Mouse (Mus musculus): ENCODE measurements around the gene Gins2. TPM values are rescaled to one million over a fixed set of nuclear protein-coding genes. Genes with fewer than 3 reads are reported as not detected.

The Gins2 gene
- total and polyA plus RNA-seq, 3 experiments, result 50.0 to 129 (median 61.2) TPM

GRCm38 (mm10) chr8:120618110-120618509 lies 29.0 kb upstream of the Gins2 start:
- H3K27me3 ChIP-seq (replicated peaks), result peaks cover 25% of the 10 kb centered on the region
- no peak overlapping the region for H3K4me2 ChIP-seq (ENCODE audit: insufficient read depth, low read depth, poor library complexity, severe bottlenecking)
- H3K36me3 ChIP-seq (replicated peaks in 1 of 2; ENCODE audit: control insufficient read depth in 1 of 2, insufficient read depth in 1 of 2, low read length in 1 of 2), result no peaks in the 10 kb centered on the region
- peak; percentile 69 for DNase-seq (ENCODE audit: extremely low read depth)
- TF ChIP-seq CHD2 (IDR thresholded peaks at IDR 0.05; ENCODE audit: low read length) (no peak), ZC3H11A (IDR thresholded peaks at IDR 0.05; ENCODE audit: low read depth, low read length) (no peak), CTCF (conservative IDR thresholded peaks at IDR 0.05 in 1 of 2, IDR thresholded peaks at IDR 0.05 in 1 of 2; ENCODE audit: low read depth in 2 of 2, low read length in 2 of 2) (peak; percentile 57 to 86), HCFC1 (IDR thresholded peaks at IDR 0.05; ENCODE audit: low read depth, low read length) (no peak), SMC3 (IDR thresholded peaks at IDR 0.05; ENCODE audit: low read depth, low read length) (peak; percentile 48), MEF2A (IDR thresholded peaks at IDR 0.05; ENCODE audit: borderline replicate concordance, low read depth, low read length) (no peak), JUND (conservative IDR thresholded peaks at IDR 0.05; ENCODE audit: low read depth, low read length) (no peak), RAD21 (IDR thresholded peaks at IDR 0.05; ENCODE audit: low read depth, low read length) (peak; percentile 64), TBP (conservative IDR thresholded peaks at IDR 0.05; ENCODE audit: low read depth, low read length) (no peak), NELFE (IDR thresholded peaks at IDR 0.05; ENCODE audit: low read depth, low read length) (no peak)
- dilution Hi-C loops (cut with MboI; ENCODE audit: extremely low pct_ligation_motif_present, extremely low pct_unique_long_range_greater_than_20kb, low sequenced_read_pairs) (no loop called here), in situ Hi-C loops (cut with MboI; ENCODE audit: low pct_ligation_motif_present, low pct_unique_long_range_greater_than_20kb, low sequenced_read_pairs) (loop anchor here (10.0 kb wide), 1 partner anchor 433 kb away; no protein-coding TSS in a partner anchor)
- H3K27ac ChIP-seq (ENCODE audit: insufficient read depth, low read depth), result no peak overlapping the region
- no peaks in the 10 kb centered on the region for H3K9me3 ChIP-seq (replicated peaks; ENCODE audit: low read length)
- no peaks in the 10 kb centered on the region for H3K79me2 ChIP-seq (replicated peaks; ENCODE audit: control insufficient read depth, extremely low read depth, insufficient read depth, poor library complexity, severe bottlenecking)
- H3K4me1 ChIP-seq (ENCODE audit: control insufficient read depth in 1 of 2, insufficient read depth in 2 of 2), result no peaks in the 10 kb centered on the region
- H3K9ac ChIP-seq (ENCODE audit: insufficient read depth, low read depth), result no peak overlapping the region
- no peak overlapping the region for H3K4me3 ChIP-seq (replicated peaks in 1 of 3; ENCODE audit: low read depth in 2 of 3, low read length in 2 of 3, poor library complexity in 1 of 3)

- peaks cover 30% of the 10 kb centered on the region for H3K27me3 ChIP-seq (replicated peaks)
- dilution Hi-C loops (cut with MboI; ENCODE audit: extremely low pct_ligation_motif_present, extremely low pct_unique_long_range_greater_than_20kb, low sequenced_read_pairs), result no loop called here
- no peaks in the 10 kb centered on the region for H3K9me3 ChIP-seq (replicated peaks; ENCODE audit: low read length)
- no peak overlapping the region for H3K4me3 ChIP-seq (replicated peaks in 1 of 3; ENCODE audit: low read depth in 2 of 3, low read length in 2 of 3, poor library complexity in 1 of 3)
- no peaks in the 10 kb centered on the region for H3K79me2 ChIP-seq (replicated peaks; ENCODE audit: control insufficient read depth, extremely low read depth, insufficient read depth, poor library complexity, severe bottlenecking)
- no peak overlapping the region for H3K9ac ChIP-seq (ENCODE audit: insufficient read depth, low read depth)
- H3K27ac ChIP-seq (ENCODE audit: insufficient read depth, low read depth), result no peak overlapping the region
- H3K4me1 ChIP-seq (ENCODE audit: control insufficient read depth in 1 of 2, insufficient read depth in 2 of 2), result no peaks in the 10 kb centered on the region
- DNase-seq (ENCODE audit: extremely low read depth), result no peak
- in situ Hi-C loops (cut with MboI; ENCODE audit: low pct_ligation_motif_present, low pct_unique_long_range_greater_than_20kb, low sequenced_read_pairs), result loop anchor here (10.0 kb wide), 1 partner anchor 432 kb away; no protein-coding TSS in a partner anchor
- no peak for TF ChIP-seq MAZ (IDR thresholded peaks at IDR 0.05; ENCODE audit: low read depth, low read length)
- no peak for TF ChIP-seq MXI1 (IDR thresholded peaks at IDR 0.05; ENCODE audit: low read depth, low read length)
- TF ChIP-seq GABPA (IDR thresholded peaks at IDR 0.05; ENCODE audit: insufficient replicate concordance, low read depth, low read length), result no peak
- TF ChIP-seq NRF1 (IDR thresholded peaks at IDR 0.05; ENCODE audit: low read depth, low read length), result no peak
- TF ChIP-seq BHLHE40 (IDR thresholded peaks at IDR 0.05; ENCODE audit: low read depth, low read length), result no peak
- no peak overlapping the region for H3K4me2 ChIP-seq (ENCODE audit: insufficient read depth, low read depth, poor library complexity, severe bottlenecking)
- no peaks in the 10 kb centered on the region for H3K36me3 ChIP-seq (replicated peaks in 1 of 2; ENCODE audit: control insufficient read depth in 1 of 2, insufficient read depth in 1 of 2, low read length in 1 of 2)
Observed at GRCm38 (mm10) chr8:120616663-120617626, 27.8 kb upstream of the Gins2 start.

Data from CH12.LX (cell line).